Mouse (Mus musculus) embryonic facial prominence, embryonic 10.5 days (tissue): ENCODE measurements around the gene Dand5. TPM values are rescaled to one million over a fixed set of nuclear protein-coding genes. Genes with fewer than 3 reads are reported as not detected.
"Not testable (repeated sequence)": the region's sequence is repeated elsewhere in the genome, so short reads cannot be mapped to it uniquely, and the experiment has no call there.

ENCODE experiments used
- DNase-seq: peaks from one replicate; pipeline ENCODE4 v3.0.0-alpha.2; 2017; ENCODE audit warnings: low spot score
- H3K27ac ChIP-seq: fragments of 300-500 bp; sonication (generic); replicated peaks from 2 replicates; pipeline ENCODE4 v1.5.1; 2016; ENCODE audit warnings: mild to moderate bottlenecking
- H3K27me3 ChIP-seq: fragments of 300-500 bp; sonication (generic); replicated peaks from 2 replicates; pipeline ENCODE4 v1.6.1; 2016; ENCODE audit warnings: low read depth, mild to moderate bottlenecking; ENCODE audit not compliant: poor library complexity, severe bottlenecking
- H3K36me3 ChIP-seq: fragments of 300-500 bp; sonication (generic); replicated peaks from 2 replicates; pipeline ENCODE4 v1.6.1; 2016; ENCODE audit warnings: mild to moderate bottlenecking, moderate library complexity
- H3K4me1 ChIP-seq: fragments of 300-500 bp; sonication (generic); 2 replicates; pipeline ENCODE4 v1.6.1; 2016
- H3K4me3 ChIP-seq: fragments of 300-500 bp; sonication (generic); 2 replicates; pipeline ENCODE4 v1.5.1; 2016; ENCODE audit warnings: mild to moderate bottlenecking, moderate library complexity
- H3K9me3 ChIP-seq: fragments of 300-500 bp; sonication (generic); 2 replicates; pipeline ENCODE4 v1.6.1; 2016; ENCODE audit warnings: mild to moderate bottlenecking
- WGBS: fragments of 180-500 bp; shearing (Covaris S2); methylation state at CpG from one replicate; pipeline ENCODE4 v1.1.7; 2016; 5-methylcytosine and 5-hydroxymethylcytosine counted together
- polyA plus RNA-seq: library from polyadenylated mRNA; unstranded; fragments of >200 nt; fragmentation: Nextera tagmentation; extraction: Ambion mirVana; gene quantifications from 2 replicates; pipeline ENCODE4 v1.2.1, GENCODE M21; 2016

Gene Dand5
- polyA plus RNA-seq, 1 experiment from 2014 or later: 2.8 TPM

GRCm38 (mm10) chr8:84831490-84831889 lies 8.9 kb upstream of the Dand5 start, which contains the start of gene Gadd45gip1:
TSS of gene Gadd45gip1 (plus strand) at chr8:84831522.
- Histone ChIP-seq H3K9me3 (no peaks in the 10 kb centered on the region), H3K4me3 (peak within 1 kb of the TSS; percentile 99), H3K27ac (peak within 1 kb of the TSS; percentile 100), H3K36me3 (peaks cover 33% of the 10 kb centered on the region), H3K27me3 (no peaks in the 10 kb centered on the region), H3K4me1 (peaks cover 13% of the 10 kb centered on the region)
- no peak for DNase-seq
- 84% methylated on average over 11 of the region's 11 CpGs for WGBS

DNA sequence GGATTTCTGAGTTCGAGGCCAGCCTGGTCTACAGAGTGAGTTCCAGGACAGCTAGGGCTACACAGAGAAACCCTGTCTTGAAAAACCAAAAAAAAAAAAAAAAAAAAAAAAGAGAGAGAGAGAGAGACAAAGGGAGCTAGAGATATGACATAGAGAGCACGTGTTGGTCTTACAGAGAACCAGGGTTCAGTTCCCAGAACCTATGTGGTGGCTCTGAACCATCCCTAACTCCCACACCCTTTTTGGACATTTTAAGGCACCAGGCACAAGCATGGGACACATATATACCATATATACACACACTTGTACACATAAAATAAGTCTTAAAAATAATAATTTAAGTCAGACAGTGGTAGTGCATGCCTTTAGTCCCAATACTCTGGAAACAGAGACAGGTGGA lies 3.9 kb upstream of the Dand5 start:
- H3K4me3 ChIP-seq, H3K36me3 ChIP-seq, H3K9me3 ChIP-seq, DNase-seq, H3K27ac ChIP-seq: not testable (repeated sequence)
- 80% methylated on average over 2 of the region's 2 CpGs for WGBS
- Histone ChIP-seq H3K27me3 (peaks cover 25% of the 10 kb centered on the region), H3K4me1 (peaks cover 22% of the 10 kb centered on the region)

DNA sequence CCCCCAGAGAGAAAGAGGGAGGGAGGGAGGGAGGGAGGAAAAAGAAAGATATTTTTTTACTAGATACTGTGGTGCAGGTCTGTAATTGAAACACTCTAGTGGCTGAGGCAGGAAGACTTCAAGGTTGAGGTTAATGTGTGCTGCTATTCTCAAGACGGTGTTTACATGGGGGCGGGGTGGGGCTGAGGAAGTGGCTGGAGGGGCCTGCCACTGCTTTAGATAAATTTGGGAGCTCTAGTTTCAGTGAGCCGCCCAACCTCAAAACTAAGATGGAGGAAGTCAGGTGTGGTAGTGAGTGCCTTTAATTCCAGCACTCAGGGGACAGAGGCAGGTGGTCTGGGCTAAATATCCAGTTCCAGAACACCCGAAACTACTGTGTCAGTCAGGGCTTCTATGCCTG lies 3.0 kb upstream of the Dand5 start:
- Histone ChIP-seq H3K27ac (no peak overlapping the region), H3K36me3 (no peaks in the 10 kb centered on the region), H3K27me3 (peaks cover 32% of the 10 kb centered on the region), H3K4me3 (no peak overlapping the region), H3K9me3 (no peaks in the 10 kb centered on the region), H3K4me1 (peaks cover 22% of the 10 kb centered on the region)
- 67% methylated on average over 4 of the region's 4 CpGs for WGBS
- DNase-seq: no peak

DNA sequence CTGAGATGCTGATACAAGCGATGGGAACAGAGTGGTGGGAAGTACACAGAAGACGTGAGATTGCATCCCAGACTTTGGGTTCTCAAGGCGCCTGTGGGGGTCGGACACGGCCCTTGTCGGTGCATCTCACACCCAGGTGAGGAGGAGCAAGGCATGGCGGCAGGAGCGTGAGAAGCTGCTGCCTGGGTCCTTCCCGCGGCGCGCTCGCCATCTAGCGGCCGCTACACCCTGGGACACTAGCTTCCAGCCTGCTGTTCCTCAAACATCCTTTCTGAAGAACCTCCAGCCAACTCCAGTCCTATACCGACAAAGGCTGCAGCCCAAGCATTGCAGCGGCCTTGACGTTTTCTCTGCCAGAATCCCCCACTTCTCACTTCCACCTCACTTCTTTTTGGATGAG lies 1.0 kb upstream of the Dand5 start:
- 1% methylated on average over 18 of the region's 18 CpGs for WGBS
- no peak overlapping the region for H3K27ac ChIP-seq
- peaks cover 32% of the 10 kb centered on the region for H3K27me3 ChIP-seq
- DNase-seq: peak; percentile 87
- no peaks in the 10 kb centered on the region for H3K36me3 ChIP-seq
- H3K4me3 ChIP-seq: peak overlapping the region; percentile 42
- peaks cover 22% of the 10 kb centered on the region for H3K4me1 ChIP-seq
- no peaks in the 10 kb centered on the region for H3K9me3 ChIP-seq

DNA sequence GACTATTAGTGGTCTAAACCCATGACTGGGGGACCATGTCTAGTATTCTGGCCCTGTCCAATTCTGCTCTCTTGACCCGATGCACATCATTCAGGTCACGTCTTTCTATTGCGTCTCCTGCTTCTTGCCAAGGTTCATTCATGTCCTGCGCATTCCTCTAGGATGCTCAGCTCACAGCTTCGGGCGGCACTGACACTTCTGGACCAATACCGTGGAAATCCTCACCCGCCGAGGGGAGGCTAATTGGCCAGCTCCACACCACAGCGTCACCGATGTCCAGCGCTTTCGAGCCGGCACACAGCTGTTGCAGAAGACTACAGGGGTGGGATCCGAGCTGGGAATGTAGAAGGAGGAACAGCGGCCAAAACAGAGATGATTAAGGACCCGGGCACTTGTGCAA lies 6.5 kb downstream of the Dand5 start:
- Histone ChIP-seq H3K27ac (no peak overlapping the region), H3K36me3 (no peaks in the 10 kb centered on the region), H3K9me3 (no peaks in the 10 kb centered on the region), H3K27me3 (peaks cover 66% of the 10 kb centered on the region), H3K4me1 (peaks cover 15% of the 10 kb centered on the region), H3K4me3 (no peak overlapping the region)
- no peak for DNase-seq
- 80% methylated on average over 17 of the region's 17 CpGs for WGBS

DNA sequence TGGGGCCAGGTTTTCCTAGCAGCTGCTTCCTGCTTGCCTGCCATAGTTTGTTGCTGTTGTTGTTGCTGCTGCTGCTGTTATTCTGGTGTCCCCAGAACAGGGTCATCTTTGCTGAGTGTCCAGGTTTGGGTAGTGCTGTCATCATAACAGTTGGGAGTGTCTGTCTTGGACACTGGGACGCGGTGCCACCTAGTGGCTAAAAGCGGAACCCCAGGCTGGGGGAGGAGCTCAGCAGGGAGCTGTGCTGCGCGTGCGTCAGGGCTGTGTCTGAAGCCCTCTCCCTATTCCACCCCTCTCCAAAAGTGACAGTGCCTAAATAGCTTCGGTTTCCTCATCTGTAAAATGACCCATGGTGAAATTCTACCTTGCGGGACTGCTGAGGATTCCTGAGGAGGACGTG lies 7.1 kb downstream of the Dand5 start:
- no peaks in the 10 kb centered on the region for H3K9me3 ChIP-seq
- H3K4me3 ChIP-seq: no peak overlapping the region; the same call in 1 of the 2 replicates
- peaks cover 68% of the 10 kb centered on the region for H3K27me3 ChIP-seq
- DNase-seq: peak; percentile 92
- H3K36me3 ChIP-seq: no peaks in the 10 kb centered on the region
- H3K27ac ChIP-seq: no peak overlapping the region
- 9% methylated on average over 9 of the region's 9 CpGs for WGBS
- peaks cover 20% of the 10 kb centered on the region for H3K4me1 ChIP-seq

DNA sequence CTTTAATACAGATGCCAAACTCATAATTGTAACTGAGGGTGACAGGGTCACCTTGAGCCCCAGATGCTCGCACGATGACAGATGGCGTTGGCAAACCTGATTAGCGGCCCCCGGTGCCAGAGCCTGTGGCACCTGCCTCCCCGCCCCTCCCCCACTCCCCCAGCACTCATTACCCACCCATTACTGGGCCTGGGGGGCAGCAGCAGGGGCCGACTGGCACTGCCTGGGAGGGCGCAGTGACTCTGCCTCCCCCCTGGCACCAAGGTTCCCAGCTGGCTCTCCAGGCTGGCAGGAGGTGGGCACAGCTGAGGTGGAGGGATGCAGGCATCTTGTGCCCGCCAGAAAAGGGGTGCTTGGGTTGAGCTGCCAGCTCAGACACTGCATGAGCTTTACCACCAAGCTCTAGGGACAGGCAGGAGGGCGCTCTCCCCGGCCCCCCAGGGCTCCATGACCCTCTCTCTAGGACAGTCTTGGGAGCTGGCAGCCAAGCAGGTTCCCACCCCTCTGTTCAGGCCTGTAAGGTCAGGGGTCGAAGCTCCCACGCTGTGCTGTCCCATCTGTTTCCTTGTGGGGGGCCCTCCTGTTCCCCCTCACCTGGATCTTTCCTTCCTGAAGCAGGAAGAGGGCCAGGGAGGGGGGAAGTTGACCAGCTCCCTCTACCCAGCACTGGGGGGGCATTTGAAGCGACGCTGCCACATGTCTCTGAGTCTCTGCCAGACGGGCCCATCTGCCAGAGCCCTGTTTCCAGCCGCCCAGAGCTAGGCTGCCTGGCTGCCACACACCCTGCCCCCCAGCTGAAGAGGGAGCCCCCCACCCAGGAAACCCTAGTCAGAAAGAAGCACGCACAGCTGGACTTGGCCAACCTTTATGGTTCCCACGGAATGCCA lies 7.8 kb downstream of the Dand5 start:
- Histone ChIP-seq H3K27me3 (peaks cover 75% of the 10 kb centered on the region), H3K4me3 (no peak overlapping the region)

DNA sequence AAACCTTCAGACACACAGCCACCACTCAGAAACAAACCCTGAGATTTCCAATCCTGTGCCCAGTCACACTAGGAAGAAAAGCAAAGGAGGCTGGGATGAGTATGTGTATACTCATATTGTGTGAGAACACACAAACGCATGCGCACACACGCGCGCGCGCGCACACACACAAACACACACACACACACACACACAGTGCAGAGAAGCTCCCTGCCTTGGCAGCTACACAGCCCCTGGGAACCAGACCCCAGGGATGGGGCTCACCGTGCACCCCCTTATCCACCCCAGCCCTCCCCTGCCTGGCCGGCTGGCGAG lies 8.4 kb downstream of the Dand5 start:
- Histone ChIP-seq H3K36me3 (no peaks in the 10 kb centered on the region), H3K4me1 (peaks cover 20% of the 10 kb centered on the region), H3K9me3 (no peaks in the 10 kb centered on the region), H3K27ac (no peak overlapping the region), H3K27me3 (peaks cover 81% of the 10 kb centered on the region), H3K4me3 (no peak overlapping the region)
- no peak for DNase-seq
- WGBS: 85% methylated on average over 11 of the region's 11 CpGs

More for the DNA sequence above, 7.8 kb downstream of the Dand5 start:
- Histone ChIP-seq H3K36me3 (no peaks in the 10 kb centered on the region), H3K4me1 (peaks cover 20% of the 10 kb centered on the region), H3K27ac (no peak overlapping the region), H3K9me3 (no peaks in the 10 kb centered on the region)
- DNase-seq: no peak
- 49% methylated on average over 19 of the region's 19 CpGs for WGBS

DNA sequence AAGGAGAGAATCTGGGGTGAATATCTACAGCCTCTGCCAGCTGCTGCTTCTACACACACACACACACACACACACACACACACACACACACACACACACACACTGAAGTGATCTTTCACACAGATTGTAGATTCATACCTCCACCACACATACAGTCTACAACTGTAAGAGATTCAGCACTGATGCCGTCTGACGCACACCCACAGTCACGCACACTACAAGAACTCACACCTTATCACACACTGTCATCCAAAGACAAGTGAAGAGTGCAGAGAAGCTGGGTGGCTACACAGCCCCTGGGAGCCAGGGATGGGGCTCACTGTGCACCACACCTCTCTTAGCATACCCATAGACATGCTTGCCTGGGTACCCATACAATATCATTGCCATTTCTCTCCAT lies 8.8 kb downstream of the Dand5 start:
- Histone ChIP-seq H3K4me3 (no peak overlapping the region), H3K4me1 (peaks cover 20% of the 10 kb centered on the region), H3K9me3 (no peaks in the 10 kb centered on the region), H3K36me3 (no peaks in the 10 kb centered on the region), H3K27ac (no peak overlapping the region), H3K27me3 (peaks cover 84% of the 10 kb centered on the region)
- DNase-seq: no peak
- WGBS: 91% methylated on average over 3 of the region's 3 CpGs

DNA sequence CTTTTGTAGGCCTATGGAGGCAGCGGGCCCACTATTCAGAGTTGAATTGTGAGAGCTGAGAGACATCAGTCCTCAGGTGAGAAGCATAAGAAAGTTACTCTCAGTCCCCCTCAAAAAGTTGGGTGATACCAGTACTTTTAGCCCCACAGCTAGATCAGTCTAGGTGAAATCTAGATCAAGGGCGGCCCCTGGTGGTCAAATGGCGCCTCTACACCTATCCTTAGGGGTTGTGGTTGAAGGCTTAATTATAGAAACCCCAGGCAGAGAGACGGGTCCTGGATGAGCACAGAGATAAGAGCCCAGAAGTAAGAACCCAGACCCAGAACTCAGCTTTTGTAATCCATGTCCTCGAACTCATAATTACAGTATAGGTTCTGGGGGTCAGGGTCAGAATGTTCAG lies 9.6 kb downstream of the Dand5 start:
- Histone ChIP-seq H3K9me3 (no peaks in the 10 kb centered on the region), H3K4me3 (no peak overlapping the region), H3K27ac (no peak overlapping the region), H3K4me1 (peaks cover 20% of the 10 kb centered on the region), H3K27me3 (peaks cover 92% of the 10 kb centered on the region), H3K36me3 (no peaks in the 10 kb centered on the region)
- 1% methylated on average over 5 of the region's 5 CpGs for WGBS
- peak; percentile 81 for DNase-seq

- 20% methylated on average over 10 of the region's 10 CpGs for WGBS
- no peaks in the 10 kb centered on the region for H3K9me3 ChIP-seq
- peaks cover 99% of the 10 kb centered on the region for H3K27me3 ChIP-seq
- no peaks in the 10 kb centered on the region for H3K36me3 ChIP-seq
- H3K4me3 ChIP-seq: peak overlapping the region; percentile 52
- DNase-seq: no peak
- H3K27ac ChIP-seq: peak overlapping the region; percentile 30; the same call in 1 of the 2 replicates
- peaks cover 20% of the 10 kb centered on the region for H3K4me1 ChIP-seq
These were observed 11.3 kb downstream of the Dand5 start for GRCm38 (mm10) chr8:84811303-84811702.

DNA sequence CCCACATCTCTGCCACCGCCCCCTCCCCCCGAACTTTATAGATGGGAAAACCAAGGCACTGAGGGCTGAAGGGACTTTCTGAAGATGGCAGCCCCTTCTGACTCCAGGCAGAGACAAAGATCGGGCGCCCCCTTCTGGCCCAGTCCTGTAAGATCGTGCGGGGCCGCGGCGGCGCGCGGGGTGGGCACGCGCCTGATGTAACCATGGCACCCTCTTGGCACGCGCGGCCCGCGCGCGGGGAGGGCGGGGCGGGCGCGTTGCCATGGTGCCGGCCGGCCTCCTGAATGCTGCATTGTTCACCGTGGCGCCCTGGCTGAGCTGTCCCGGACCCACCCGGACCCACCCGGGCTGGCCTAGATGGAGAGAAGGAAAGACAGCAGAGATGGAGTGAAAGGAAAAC lies 11.7 kb downstream of the Dand5 start:
- Histone ChIP-seq H3K27ac (peak overlapping the region; percentile 30; the same call in 1 of the 2 replicates), H3K4me1 (peaks cover 20% of the 10 kb centered on the region), H3K27me3 (peaks cover 99% of the 10 kb centered on the region), H3K36me3 (no peaks in the 10 kb centered on the region), H3K9me3 (peaks cover 4% of the 10 kb centered on the region; the same call in 1 of the 2 replicates), H3K4me3 (peak overlapping the region; percentile 52)
- WGBS: 1% methylated on average over 32 of the region's 32 CpGs
- peak; percentile 92 for DNase-seq

GRCm38 (mm10) chr8:84809941-84810280 lies 12.7 kb downstream of the Dand5 start:
- no peaks in the 10 kb centered on the region for H3K36me3 ChIP-seq
- H3K4me1 ChIP-seq: peaks cover 14% of the 10 kb centered on the region
- 75% methylated on average over 5 of the region's 5 CpGs for WGBS
- H3K4me3 ChIP-seq: no peak overlapping the region
- peaks cover 99% of the 10 kb centered on the region for H3K27me3 ChIP-seq
- DNase-seq: no peak
- H3K27ac ChIP-seq: no peak overlapping the region
- peaks cover 4% of the 10 kb centered on the region; the same call in 1 of the 2 replicates for H3K9me3 ChIP-seq
